Comparison of ENCODE assay signal across 15 mouse cellular contexts in the genomic region with DNA sequence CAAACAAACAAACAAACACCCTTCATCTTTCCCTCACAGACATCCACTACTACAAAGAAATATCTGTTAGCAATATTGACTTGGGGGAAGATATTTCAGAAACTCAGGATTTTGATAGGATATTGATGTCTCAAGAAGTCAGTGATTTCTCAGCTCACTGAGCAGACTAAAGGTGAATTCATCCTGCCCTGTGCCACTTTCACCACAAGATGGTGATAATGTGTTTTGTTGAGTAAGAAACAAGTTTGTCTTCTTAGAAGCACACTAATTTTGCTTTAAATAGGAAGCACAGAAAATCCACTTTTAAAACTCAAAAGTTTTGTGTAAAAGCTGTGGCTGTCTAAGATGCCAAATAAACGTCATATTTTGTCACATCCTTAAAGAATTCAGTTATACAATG.
DNase-seq lines count a peak whose midpoint lies in the region; ATAC-seq and TF ChIP-seq lines count a peak whose summit lies in the region.
"Had no signal": no experiment of that assay in that cellular context is flagged by ENCODE, and none has a peak within 500 bp of the region (broad histone marks: within the 10 kb centered on the region; RNA-seq: fewer than 3 reads in every experiment).

No protein-coding gene starts in this region.

- peak; percentile 33; the same call in 1 of the 2 replicates for TF ChIP-seq CTCF in intestine, postnatal 0 days (IDR thresholded peaks at IDR 0.05; ENCODE audit: low read depth)

- H3K4me1 ChIP-seq in intestine, postnatal 0 days (replicated peaks; ENCODE audit: control insufficient read depth, insufficient read depth, low read length): no peaks in the 10 kb centered on the region
- no peaks in the 10 kb centered on the region for H3K4me1 ChIP-seq in intestine, embryonic 16.5 days (ENCODE audit: control insufficient read depth, insufficient read depth, low read length)
- H3K4me1 ChIP-seq: midbrain, embryonic 12.5 days had no signal

- whole genome bisulfite sequencing in intestine, postnatal 0 days: 28% methylated on average over 1 of the region's 1 CpGs
- WGBS in intestine, embryonic 16.5 days: 43% methylated on average over 1 of the region's 1 CpGs

- H3K36me3 ChIP-seq in intestine, postnatal 0 days (ENCODE audit: control insufficient read depth, insufficient read depth): no peaks in the 10 kb centered on the region
- H3K36me3 ChIP-seq in intestine, embryonic 16.5 days (ENCODE audit: control insufficient read depth, insufficient read depth, low read length): no peaks in the 10 kb centered on the region
- H3K36me3 ChIP-seq: midbrain, embryonic 12.5 days had no signal

- ATAC-seq in intestine, postnatal 0 days: no peak
- no peak for ATAC-seq in intestine, embryonic 16.5 days
- ATAC-seq: liver, postnatal 0 days; Patski had no signal

- H3K27me3 ChIP-seq in intestine, postnatal 0 days (replicated peaks; ENCODE audit: control insufficient read depth, insufficient read depth, low read length): no peaks in the 10 kb centered on the region
- no peaks in the 10 kb centered on the region for H3K27me3 ChIP-seq in intestine, embryonic 16.5 days (replicated peaks; ENCODE audit: control insufficient read depth, insufficient read depth, low read length)
- H3K27me3 ChIP-seq: midbrain, embryonic 12.5 days; Patski had no signal

- DNase-seq in retina, embryonic 14.5 days (ENCODE audit: low spot score): peak; percentile 15
- no peak for DNase-seq in retina, postnatal 1 day
- peak; percentile 34 for DNase-seq in R1 (ENCODE audit: low read depth, low spot score)
- peak; percentile 1 for DNase-seq in telencephalon, adult 2 months (ENCODE audit: low read depth, low spot score)
- DNase-seq in cerebellum, adult 11 months: no peak
- DNase-seq: adrenal gland, adult 2 months; cerebellum, adult 8-10 months; embryo, embryonic 11 days; kidney, adult 11 months; liver, postnatal 0 days; lung, postnatal 36 days had no signal

- no peak overlapping the region for H3K27ac ChIP-seq in intestine, postnatal 0 days (ENCODE audit: low read depth, low read length)
- no peak overlapping the region for H3K27ac ChIP-seq in intestine, embryonic 16.5 days (ENCODE audit: low read length)
- H3K27ac ChIP-seq: midbrain, embryonic 12.5 days had no signal

- H3K4me3 ChIP-seq in intestine, postnatal 0 days (ENCODE audit: low read depth, low read length): no peak overlapping the region
- no peak overlapping the region for H3K4me3 ChIP-seq in intestine, embryonic 16.5 days (ENCODE audit: low read length)
- H3K4me3 ChIP-seq: midbrain, embryonic 12.5 days had no signal

- H3K9ac ChIP-seq in intestine, postnatal 0 days (ENCODE audit: low read depth, low read length): no peak overlapping the region
- H3K9ac ChIP-seq in intestine, embryonic 16.5 days (ENCODE audit: low read depth, low read length): no peak overlapping the region
- H3K9ac ChIP-seq: liver, postnatal 0 days; midbrain, embryonic 12.5 days had no signal

- no peak overlapping the region for H3K4me2 ChIP-seq in intestine, postnatal 0 days (replicated peaks; ENCODE audit: low read depth)
- H3K4me2 ChIP-seq in intestine, embryonic 16.5 days (ENCODE audit: low read depth, low read length): no peak overlapping the region
- H3K4me2 ChIP-seq: midbrain, embryonic 12.5 days had no signal

- H3K9me3 ChIP-seq in intestine, postnatal 0 days (ENCODE audit: control insufficient read depth): no peaks in the 10 kb centered on the region
- no peaks in the 10 kb centered on the region for H3K9me3 ChIP-seq in intestine, embryonic 16.5 days (ENCODE audit: control insufficient read depth, low read length)

Comparison
In these comparisons a context has a peak if more than half of its experiments do, and no peak if none do; other contexts are left out.
1. DNase-seq: peak in retina, embryonic 14.5 days (single experiment), R1 (single experiment) and telencephalon, adult 2 months (single experiment); none in retina, postnatal 1 day (single experiment) and cerebellum, adult 11 months (single experiment).